Mouse (Mus musculus) hindbrain, postnatal 0 days (tissue): Measurements from ENCODE around the gene Gm17018. TPM values are rescaled to one million over a fixed set of nuclear protein-coding genes. Genes with fewer than 3 reads are reported as not detected.

Experiments used
- ATAC-seq: fragments of 200-750 bp; cut with Nextera tagmentation; 2 replicates; pipeline ENCODE4 v1.8.0; 2017; ENCODE audit warnings: mild to moderate bottlenecking, moderate TSS enrichment, moderate library complexity
- DNase-seq: peaks from one replicate; pipeline ENCODE4 v3.0.0-alpha.2; 2015; ENCODE audit warnings: low spot score
- H3K27ac ChIP-seq: fragments of 300-500 bp; sonication (generic); 2 replicates; pipeline ENCODE4 v1.5.1; 2014; ENCODE audit warnings: mild to moderate bottlenecking
- H3K27me3 ChIP-seq: fragments of 300-500 bp; sonication (generic); 2 replicates; pipeline ENCODE4 v1.6.1; 2014; ENCODE audit warnings: low read length, mixed read lengths; ENCODE audit not compliant: insufficient read depth
- H3K36me3 ChIP-seq: fragments of 300-500 bp; sonication (generic); 2 replicates; pipeline ENCODE4 v1.6.1; 2014; ENCODE audit warnings: low read length, mixed read lengths; ENCODE audit not compliant: insufficient read depth
- H3K4me1 ChIP-seq: fragments of 300-500 bp; sonication (generic); 2 replicates; pipeline ENCODE4 v1.6.1; 2014; ENCODE audit warnings: antibody characterized with exemption, low read length, mixed read lengths; ENCODE audit not compliant: insufficient read depth
- H3K4me2 ChIP-seq: fragments of 300-500 bp; sonication (generic); 2 replicates; pipeline ENCODE4 v1.6.1; 2014; ENCODE audit warnings: low read depth, mild to moderate bottlenecking, low read length, moderate library complexity, mixed read lengths
- H3K4me3 ChIP-seq: fragments of 300-500 bp; sonication (generic); 2 replicates; pipeline ENCODE4 v1.5.1; 2014; ENCODE audit warnings: low read length
- H3K9ac ChIP-seq: fragments of 300-500 bp; sonication (generic); replicated peaks from 2 replicates; pipeline ENCODE4 v1.6.1; 2014; ENCODE audit warnings: mild to moderate bottlenecking, low read length, moderate library complexity, mixed read lengths
- H3K9me3 ChIP-seq: fragments of 300-500 bp; sonication (generic); 2 replicates; pipeline ENCODE4 v1.6.1; 2016; ENCODE audit warnings: low read length, mixed read lengths
- CTCF ChIP-seq: IDR thresholded peaks from 2 replicates; pipeline ENCODE4 v1.5.1; 2016; ENCODE audit warnings: antibody characterized with exemption, control low read depth, low read depth
- WGBS: fragments of 180-500 bp; shearing (Covaris S2); extraction: QIAGEN DNeasy Blood & Tissue Kit; methylation state at CpG from one replicate; pipeline ENCODE4 v1.1.7; 2014; 5-methylcytosine and 5-hydroxymethylcytosine counted together
- polyA plus RNA-seq: library from polyadenylated mRNA; unstranded; fragments of >200 nt; fragmentation: Nextera tagmentation; extraction: Ambion mirVana; gene quantifications from 2 replicates; pipeline ENCODE4 v1.2.1, GENCODE M21; 2015
- total RNA-seq: library from RNA; depleted of rRNA; stranded (reverse); fragments of >200 nt; gene quantifications from 2 replicates; pipeline ENCODE4 v1.2.3, GENCODE M21; 2014

The Gm17018 gene
- total and polyA plus RNA-seq, 2 experiments from 2014 or later = 23.0 to 90.7 TPM

DNA sequence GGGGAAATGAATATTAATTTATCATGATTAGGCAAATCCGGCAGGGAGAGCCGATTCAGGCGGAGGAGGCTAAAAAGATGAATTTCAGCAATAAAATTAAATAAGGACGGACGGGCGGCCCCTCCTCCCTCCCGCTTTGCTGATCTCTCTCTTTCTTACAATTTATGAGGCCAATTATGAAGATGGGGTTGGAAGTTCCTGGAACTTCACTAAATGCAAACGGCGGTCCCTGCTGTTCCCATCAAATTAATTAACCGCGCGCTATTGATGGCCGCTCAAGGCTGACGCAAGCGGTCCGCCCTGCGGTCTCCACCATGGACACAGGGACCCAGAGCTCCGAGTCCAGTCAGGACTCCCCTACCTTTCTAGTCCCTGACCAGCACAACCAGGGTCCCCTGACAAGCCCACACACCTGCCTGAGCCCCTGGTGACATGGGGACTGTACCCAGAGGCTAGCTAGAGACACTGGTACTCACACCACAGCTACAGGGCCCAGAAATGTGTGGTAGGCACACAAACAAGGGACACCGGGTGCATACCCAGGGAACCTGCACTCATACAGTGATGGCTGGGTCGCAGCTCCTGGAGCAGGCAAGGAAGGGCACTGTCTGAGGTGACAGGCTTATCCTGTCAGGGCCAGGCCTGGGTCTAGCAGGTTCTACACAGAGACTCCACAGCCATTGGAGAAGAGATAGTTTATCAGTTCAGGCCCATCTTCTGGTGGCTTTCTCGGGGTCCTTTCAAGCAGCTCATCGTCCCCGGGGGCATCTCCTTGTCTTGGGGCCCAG is 11.1 kb upstream of the Gm17018 start:
- ATAC-seq (no peak), DNase-seq (no peak)
- Histone ChIP-seq H3K9me3 (no peaks in the 10 kb centered on the region), H3K4me2 (no peak overlapping the region), H3K9ac (no peak overlapping the region), H3K27me3 (no peaks in the 10 kb centered on the region), H3K4me3 (no peak overlapping the region), H3K4me1 (no peaks in the 10 kb centered on the region), H3K36me3 (no peaks in the 10 kb centered on the region), H3K27ac (no peak overlapping the region)
- 52% methylated on average over 23 of the region's 23 CpGs for WGBS
- TF ChIP-seq CTCF = no peak

- no peak overlapping the region for H3K9ac ChIP-seq
- H3K4me1 ChIP-seq = no peaks in the 10 kb centered on the region
- 83% methylated on average over 4 of the region's 4 CpGs for WGBS
- ATAC-seq = no peak
- H3K4me2 ChIP-seq = no peak overlapping the region
- DNase-seq = no peak
- H3K27ac ChIP-seq = no peak overlapping the region
- no peaks in the 10 kb centered on the region for H3K9me3 ChIP-seq
- no peak for TF ChIP-seq CTCF
- no peaks in the 10 kb centered on the region for H3K27me3 ChIP-seq
- no peak overlapping the region for H3K4me3 ChIP-seq
- H3K36me3 ChIP-seq = 0 out of 2 replicates have a peak, but pooled peaks cover 3% of the 10 kb centered on the region
Measured at GRCm38 (mm10) chr19:45549948-45550347, 10.5 kb upstream of the Gm17018 start.

DNA sequence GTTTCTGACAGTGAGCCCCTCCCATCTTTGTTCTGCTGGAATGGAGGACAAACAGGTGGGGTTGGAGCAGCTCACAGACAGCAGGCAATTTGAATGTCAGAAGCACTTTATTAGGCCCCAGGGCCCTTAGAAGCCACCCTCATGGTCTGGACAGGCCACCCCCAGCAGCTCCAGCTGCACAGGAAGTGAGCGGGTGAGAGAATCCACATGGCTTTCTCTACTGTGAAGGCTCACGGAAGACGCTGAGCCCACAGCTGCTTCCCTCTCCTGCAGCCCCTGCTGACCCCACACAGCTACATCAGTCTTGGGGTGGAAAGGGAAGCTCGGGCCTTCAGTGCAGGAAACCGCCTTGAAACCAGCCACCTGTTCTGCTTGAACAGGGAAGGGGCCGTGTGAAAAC is 8.2 kb upstream of the Gm17018 start:
- Histone ChIP-seq H3K27me3 (no peaks in the 10 kb centered on the region), H3K4me3 (no peak overlapping the region), H3K9ac (no peak overlapping the region), H3K4me2 (no peak overlapping the region), H3K27ac (no peak overlapping the region), H3K9me3 (no peaks in the 10 kb centered on the region), H3K36me3 (0 out of 2 replicates have a peak, but pooled peaks cover 4% of the 10 kb centered on the region), H3K4me1 (no peaks in the 10 kb centered on the region)
- TF ChIP-seq CTCF = no peak
- ATAC-seq = no peak
- 77% methylated on average over 6 of the region's 6 CpGs for WGBS
- no peak for DNase-seq

DNA sequence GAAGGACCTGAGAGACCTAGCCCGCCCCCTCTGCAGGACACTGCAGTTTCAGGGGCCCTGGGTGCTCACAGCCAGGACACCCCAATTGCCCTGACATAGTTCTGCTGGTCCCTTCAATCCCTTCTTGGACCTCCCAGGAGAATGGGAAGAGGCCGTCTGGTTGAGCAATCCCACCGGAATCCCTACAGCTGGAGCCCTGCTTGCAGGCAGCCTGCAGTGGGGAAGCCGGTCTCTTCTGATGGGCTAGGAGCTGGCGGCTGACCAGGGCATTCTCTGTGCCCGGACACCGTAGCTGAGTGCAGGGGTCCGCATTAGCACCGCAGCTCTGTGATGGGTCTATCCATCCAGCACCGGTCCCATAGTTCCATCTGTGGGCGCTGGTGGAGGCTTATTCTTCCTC is 6.3 kb upstream of the Gm17018 start:
- H3K4me3 ChIP-seq = no peak overlapping the region
- H3K9me3 ChIP-seq = no peaks in the 10 kb centered on the region
- H3K4me1 ChIP-seq = no peaks in the 10 kb centered on the region
- no peak overlapping the region for H3K4me2 ChIP-seq
- no peaks in the 10 kb centered on the region for H3K27me3 ChIP-seq
- 91% methylated on average over 11 of the region's 11 CpGs for WGBS
- ATAC-seq = no peak
- TF ChIP-seq CTCF = no peak
- no peak for DNase-seq
- no peak overlapping the region for H3K27ac ChIP-seq
- H3K36me3 ChIP-seq = 0 out of 2 replicates have a peak, but pooled peaks cover 4% of the 10 kb centered on the region
- no peak overlapping the region for H3K9ac ChIP-seq

- no peaks in the 10 kb centered on the region for H3K9me3 ChIP-seq
- H3K9ac ChIP-seq = no peak overlapping the region
- no peaks in the 10 kb centered on the region for H3K4me1 ChIP-seq
- peak; percentile 43 for DNase-seq
- no peaks in the 10 kb centered on the region for H3K36me3 ChIP-seq
- WGBS = 42% methylated on average over 15 of the region's 15 CpGs
- no peak overlapping the region for H3K4me3 ChIP-seq
- ATAC-seq = 0 out of 2 replicates have a peak, but pooled peaks have one; percentile 31
- no peaks in the 10 kb centered on the region for H3K27me3 ChIP-seq
- no peak for TF ChIP-seq CTCF
- H3K27ac ChIP-seq = no peak overlapping the region
- H3K4me2 ChIP-seq = no peak overlapping the region
Measured at GRCm38 (mm10) chr19:45565925-45566715, 5.7 kb downstream of the Gm17018 start.

DNA sequence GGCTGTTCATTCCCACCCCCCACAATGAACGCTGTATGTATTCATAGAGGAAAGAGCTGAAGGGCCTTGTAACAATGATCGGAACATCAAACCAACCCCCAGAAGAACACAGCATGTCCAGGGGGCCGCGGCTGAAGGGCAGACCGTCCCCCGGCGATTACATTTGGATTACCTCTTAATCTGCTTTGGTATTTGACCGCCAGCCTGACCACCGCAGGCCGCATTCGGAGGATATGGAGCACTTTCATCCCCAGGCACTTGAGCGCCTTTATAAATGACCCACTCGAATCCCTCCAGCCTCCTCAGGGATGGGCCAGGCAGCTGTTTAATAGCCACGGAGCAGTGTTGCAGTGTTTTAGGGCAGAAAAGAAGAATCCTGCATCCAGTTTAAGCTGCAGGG is 7.0 kb downstream of the Gm17018 start:
- Histone ChIP-seq H3K27me3 (no peaks in the 10 kb centered on the region), H3K36me3 (no peaks in the 10 kb centered on the region), H3K4me1 (no peaks in the 10 kb centered on the region), H3K4me2 (no peak overlapping the region), H3K4me3 (no peak overlapping the region), H3K9ac (no peak overlapping the region), H3K9me3 (no peaks in the 10 kb centered on the region), H3K27ac (no peak overlapping the region)
- no peak for TF ChIP-seq CTCF
- ATAC-seq = no peak
- WGBS = 32% methylated on average over 14 of the region's 14 CpGs
- DNase-seq = no peak

- Histone ChIP-seq H3K9ac (no peak overlapping the region), H3K4me1 (no peaks in the 10 kb centered on the region), H3K36me3 (peaks cover 20% of the 10 kb centered on the region; the same call in 1 of the 2 replicates), H3K9me3 (no peaks in the 10 kb centered on the region), H3K4me3 (no peak overlapping the region), H3K27me3 (no peaks in the 10 kb centered on the region), H3K4me2 (no peak overlapping the region), H3K27ac (no peak overlapping the region)
- no peak for TF ChIP-seq CTCF
- 89% methylated on average over 6 of the region's 6 CpGs for WGBS
- DNase-seq (no peak), ATAC-seq (no peak)
Measured at GRCm38 (mm10) chr19:45573033-45573432, 12.6 kb downstream of the Gm17018 start.
